Mouse (Mus musculus) frontal cortex, adult (tissue): Measurements from ENCODE around the gene Fam20a.
A peak's percentile ranks its signal among the peaks of the same experiment; 100 is the strongest.

Experiments used
- ATAC-seq: cut with Nextera tagmentation; 2 replicates; pipeline ENCODE4 v1.9.2; 2017; ENCODE audit warnings: mild to moderate bottlenecking, moderate library complexity, mixed read lengths; ENCODE audit not compliant: low TSS enrichment

Gene Fam20a

DNA sequence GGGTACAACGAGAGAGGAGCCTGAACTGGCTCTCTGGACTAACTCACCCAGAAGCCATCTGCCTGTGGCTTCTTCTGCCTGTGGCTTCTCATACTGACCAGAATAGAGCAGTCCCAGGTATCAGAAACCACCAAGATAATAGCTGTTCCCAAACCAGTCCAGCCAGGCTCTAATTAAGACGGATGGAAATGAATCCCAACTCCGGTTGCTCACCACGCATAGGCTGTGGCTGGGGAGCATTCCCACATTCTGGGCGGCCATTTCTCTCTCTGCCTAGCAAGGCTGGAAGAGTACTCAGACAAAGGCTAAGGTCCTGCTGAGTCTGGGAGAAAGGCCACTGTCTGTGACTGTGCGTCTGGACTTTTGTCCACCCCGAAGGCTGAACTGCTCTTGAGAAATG, 5.1 kb downstream of the Fam20a start:
- ATAC-seq: 0 out of 2 replicates have a peak, but pooled peaks have one; percentile 6

- ATAC-seq: no peak
Measured at GRCm38 (mm10) chr11:109715311-109715781, 6.7 kb downstream of the Fam20a start.

DNA sequence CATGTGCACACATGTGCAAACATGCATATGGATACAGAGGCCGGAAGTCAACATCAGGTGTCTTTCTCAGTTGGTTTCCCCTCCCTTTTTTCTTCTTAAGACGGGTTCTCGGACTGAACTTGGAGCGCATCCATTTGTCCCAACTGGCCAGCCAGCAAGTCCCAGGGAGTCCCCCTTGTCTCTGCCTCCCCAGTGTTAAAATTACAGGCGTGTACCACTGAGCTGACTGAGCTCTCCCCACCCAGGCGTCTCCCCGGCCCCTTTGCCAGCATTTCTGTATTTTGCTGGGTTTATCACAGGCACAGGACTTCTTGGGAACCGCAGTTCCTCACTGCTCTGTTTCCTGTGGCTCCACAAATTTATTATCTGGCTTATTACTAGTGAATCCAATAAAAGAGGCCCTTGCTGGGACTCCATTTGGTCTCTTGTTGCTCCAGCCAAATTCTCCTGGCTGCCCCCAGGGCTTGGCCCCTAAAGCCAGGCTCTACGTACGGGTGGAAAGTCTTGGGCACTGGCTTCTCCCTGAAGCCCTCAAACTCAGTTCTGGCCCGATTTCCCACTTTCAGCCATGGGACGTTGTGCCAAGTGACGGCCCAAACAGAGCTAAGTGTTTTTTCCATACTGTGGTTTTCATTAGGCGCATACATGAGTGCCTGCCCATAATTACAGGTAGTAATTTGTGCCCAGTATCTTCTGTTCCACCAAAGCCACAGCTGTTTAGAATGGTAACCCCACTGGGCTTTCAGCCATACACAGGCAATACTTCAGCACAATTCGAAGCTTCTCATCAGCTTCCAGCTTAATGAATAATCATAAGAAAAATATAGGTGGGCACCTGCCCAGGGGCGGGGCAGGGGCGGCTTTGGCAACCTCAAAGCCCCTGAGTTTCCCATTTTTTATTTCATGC, 7.5 kb downstream of the Fam20a start:
- ATAC-seq: no peak

DNA sequence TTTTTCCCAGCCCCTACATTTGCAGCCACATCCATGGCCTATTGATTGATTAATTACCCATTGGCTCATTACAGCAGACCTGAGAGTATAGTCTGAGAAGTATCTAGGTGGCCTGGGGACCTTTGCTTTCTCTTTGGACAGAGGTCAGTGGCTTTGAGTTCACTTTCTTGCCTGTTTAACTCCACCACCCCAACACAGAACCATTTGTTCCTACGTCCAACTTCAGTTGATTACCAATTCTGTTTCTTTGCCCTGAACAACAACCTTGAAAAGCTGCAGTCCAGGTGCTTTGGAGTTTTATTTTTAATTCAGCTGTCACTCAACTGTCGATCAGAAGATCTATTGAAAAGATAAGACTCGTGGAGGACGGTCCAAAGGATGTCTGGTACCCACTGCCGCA, 12.6 kb downstream of the Fam20a start:
- ATAC-seq: no peak

DNA sequence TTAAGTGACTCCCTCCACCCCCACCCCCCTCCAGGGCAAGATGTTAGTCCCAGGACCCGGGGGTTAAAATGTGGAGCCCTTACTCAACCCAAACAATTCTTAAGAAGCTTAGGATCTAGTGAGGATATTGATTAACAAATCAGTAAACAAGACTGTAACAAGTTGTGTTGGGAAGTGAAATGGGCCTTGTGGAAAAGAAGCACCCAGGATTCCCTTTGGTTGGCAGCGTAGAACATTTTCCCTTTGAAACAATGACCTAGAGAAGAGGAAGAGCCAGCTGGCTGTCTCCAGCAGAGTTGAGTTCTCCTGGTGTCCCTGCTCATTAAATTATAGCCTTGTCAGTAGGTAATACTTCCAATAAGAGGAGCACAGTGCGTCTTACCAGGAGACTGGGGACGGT, 13.3 kb downstream of the Fam20a start:
- ATAC-seq: no peak

GRCm38 (mm10) chr11:109707442-109707841, 14.6 kb downstream of the Fam20a start:
- ATAC-seq: no peak

GRCm38 (mm10) chr11:109706586-109706985, 15.5 kb downstream of the Fam20a start:
- no peak for ATAC-seq

GRCm38 (mm10) chr11:109706055-109706412, 16.0 kb downstream of the Fam20a start:
- no peak for ATAC-seq

- ATAC-seq: no peak
Measured at GRCm38 (mm10) chr11:109705336-109706054, 16.6 kb downstream of the Fam20a start.

DNA sequence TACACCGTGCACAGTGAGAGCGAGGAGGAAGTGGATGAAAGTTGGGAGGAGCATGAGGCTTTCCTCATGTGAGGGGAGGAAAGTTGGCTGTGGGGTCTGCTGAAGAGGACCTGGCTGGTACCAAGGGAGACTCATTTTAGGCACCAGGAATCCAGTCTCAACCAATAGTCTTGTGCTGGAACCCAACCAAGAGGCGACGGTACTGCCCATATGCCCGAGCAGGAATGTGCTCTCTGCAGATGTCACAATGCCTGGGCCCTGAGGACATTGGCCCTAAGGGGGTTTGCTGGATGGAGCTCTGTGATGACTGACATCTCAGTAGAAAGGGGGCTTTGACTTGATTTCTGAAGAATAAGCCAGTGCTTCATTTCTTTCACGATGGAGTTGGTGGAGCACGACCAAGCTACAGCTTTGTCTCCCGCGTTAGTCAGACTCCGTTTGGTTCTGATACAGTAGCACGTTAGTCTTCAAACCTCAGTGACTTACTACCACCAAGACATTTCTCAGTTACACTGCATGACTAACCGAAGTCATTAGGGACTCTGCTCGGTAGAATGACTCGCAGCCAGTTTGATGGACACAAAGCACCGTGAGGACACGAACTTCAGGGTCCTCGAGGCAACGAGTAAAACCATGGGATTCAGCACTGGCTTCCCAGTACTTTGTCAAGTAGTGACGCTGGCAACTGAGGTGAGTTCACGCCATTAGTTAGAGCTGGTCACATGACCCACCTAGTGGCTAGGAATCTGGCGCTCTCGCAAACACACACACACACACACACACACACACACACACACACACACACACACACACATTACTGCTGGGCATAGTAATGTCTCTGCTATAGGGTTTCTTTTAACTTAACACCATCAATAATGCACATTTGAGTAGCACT, 17.5 kb downstream of the Fam20a start:
- ATAC-seq: no peak

- ATAC-seq: no peak
Measured at GRCm38 (mm10) chr11:109703845-109704244, 18.2 kb downstream of the Fam20a start.

DNA sequence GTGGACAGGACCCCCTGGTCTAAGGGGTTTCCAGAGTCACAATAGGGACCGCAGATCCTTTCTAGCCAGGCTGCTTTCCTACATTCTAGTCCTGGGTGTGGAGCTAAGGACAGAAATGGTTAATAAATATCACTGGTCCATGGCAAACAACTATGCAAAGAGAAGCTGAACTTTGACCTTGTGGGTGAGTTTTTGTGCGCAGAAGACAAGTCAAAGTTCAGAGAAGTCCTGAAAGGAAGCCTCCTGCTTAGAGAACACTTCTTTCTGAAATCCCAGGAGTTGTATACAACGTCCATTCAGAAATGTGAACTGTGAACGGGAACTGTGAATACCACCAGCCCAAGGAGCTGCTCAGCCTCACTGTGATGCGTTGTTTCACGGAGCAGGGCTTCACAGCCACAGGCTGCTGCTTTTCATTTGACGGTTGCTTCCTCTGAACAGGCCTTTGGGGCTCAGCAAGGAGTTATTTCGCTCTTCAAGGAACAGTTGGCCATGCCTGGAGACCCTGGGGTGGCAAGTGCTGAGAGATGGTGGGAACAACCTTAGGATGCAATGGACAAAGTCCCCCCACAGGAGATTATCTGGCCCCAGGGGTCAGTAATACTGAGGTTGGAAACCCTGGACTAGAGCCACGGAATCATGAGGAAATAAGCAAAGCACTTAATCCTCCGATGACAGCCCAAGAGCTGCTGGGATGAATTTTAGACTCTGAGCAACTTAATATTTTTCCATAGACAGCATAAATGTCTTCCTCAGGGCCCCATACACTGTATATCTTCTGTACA, 19.9 kb downstream of the Fam20a start:
- ATAC-seq: no peak

GRCm38 (mm10) chr11:109700761-109701160, 21.3 kb downstream of the Fam20a start:
- ATAC-seq: no peak

DNA sequence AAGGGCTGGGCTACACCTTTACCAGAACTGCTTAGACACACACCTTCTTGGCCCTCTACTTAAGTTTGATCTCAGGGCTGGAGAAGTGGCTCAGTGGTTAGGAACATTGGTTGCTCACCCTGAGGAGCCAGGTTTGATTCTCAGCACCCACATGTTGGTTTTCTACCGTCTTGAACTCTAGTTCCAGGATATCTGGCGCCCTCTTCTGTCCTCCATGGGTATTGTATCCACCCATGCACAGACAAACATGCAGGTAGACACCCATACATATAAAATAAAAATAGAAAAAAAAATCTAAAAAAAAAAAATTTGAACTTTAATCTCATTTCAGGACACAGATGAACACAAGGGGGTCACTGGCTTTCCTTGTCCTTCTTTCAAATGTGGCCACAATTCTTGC, 22.3 kb downstream of the Fam20a start:
- no peak for ATAC-seq

DNA sequence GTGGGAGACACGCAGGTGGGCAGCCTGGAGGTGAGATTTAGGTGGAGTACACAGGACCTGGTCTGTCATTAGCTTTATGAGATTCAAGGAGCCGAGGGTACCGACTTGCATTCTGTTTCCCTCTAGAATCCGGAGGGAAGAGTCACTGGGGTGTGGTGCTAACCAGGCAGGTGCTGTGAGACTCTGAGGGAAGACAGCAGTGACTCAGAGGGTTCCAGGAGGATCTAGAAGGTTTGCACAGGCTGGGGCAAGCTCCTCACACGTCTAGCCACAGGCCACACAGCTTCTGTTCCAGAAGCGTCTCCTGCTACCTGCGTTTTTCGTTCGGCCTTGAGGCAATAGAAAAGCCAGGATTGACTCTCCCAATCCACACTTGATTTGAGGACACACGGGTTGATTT, 23.3 kb downstream of the Fam20a start:
- no peak for ATAC-seq

GRCm38 (mm10) chr11:109697089-109697643, 24.9 kb downstream of the Fam20a start:
- no peak for ATAC-seq

GRCm38 (mm10) chr11:109696519-109696918, 25.6 kb downstream of the Fam20a start:
- ATAC-seq: no peak

DNA sequence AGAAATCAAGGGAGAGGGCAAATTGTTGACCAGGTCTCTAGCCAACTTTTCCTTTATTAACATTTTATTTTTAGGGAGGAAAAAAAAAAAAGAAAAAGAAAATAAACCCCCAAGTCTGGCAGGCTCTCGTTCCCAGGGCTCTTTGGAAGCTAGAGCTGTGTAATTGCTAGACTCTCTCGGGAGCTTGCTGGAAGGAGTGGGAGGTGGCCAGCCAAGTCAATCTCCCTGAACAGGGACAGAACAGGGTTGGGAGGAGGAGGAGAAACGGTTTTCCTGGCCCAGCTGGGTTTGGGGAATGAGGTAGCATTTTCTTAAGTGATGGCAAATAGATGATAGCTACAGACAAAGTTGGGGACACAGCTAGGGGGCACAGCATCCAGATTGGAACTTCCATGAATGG, 29.3 kb downstream of the Fam20a start:
- ATAC-seq: peak; percentile 69; the same call in 1 of the 2 replicates

GRCm38 (mm10) chr11:109689539-109689938, 32.5 kb downstream of the Fam20a start:
- no peak for ATAC-seq

DNA sequence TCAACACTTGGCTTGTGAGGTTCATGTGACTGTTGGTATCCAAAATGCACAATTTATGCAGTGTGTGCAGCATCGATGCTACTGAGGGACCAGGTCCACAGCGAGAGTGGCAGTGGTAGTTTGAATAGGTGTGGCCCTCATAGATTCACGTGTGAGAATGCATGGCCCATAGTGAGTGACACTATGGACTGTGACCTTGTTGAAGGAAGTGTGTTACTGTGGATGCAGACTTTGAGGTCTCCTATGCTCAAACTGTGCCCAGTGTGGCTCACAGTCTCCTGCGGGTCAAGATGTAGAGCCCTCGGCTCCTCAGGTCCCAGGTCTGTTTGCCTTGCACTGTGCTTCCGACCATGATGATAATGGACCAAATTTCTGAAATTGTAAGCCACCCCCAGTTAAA, 39.9 kb downstream of the Fam20a start:
- ATAC-seq: no peak

DNA sequence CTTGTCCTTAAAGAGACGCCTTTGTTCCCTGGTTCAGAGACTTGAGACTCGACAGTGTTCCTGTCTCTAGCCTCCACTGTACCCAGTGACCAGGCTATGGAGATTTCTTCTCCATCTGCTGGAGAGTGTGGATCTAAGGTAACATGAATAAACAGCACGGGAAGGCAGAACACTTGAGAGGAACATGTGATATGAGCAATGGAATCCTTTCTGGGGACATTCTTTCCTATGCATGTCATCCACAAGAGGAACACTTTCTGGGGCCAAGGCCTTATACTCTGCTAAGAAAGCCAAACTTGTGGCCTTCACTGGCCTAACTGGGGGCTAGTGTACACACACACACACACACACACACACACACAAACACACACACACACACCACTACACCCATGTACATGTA, 40.5 kb downstream of the Fam20a start:
- no peak for ATAC-seq
